Mouse (Mus musculus): Measurements from ENCODE around the gene Ccm2. TPM values are rescaled to one million over a fixed set of nuclear protein-coding genes. Genes with fewer than 3 reads are reported as not detected.

The Ccm2 gene
- polyA plus RNA-seq, 1 experiment from 2014 or later: 100 TPM

DNA sequence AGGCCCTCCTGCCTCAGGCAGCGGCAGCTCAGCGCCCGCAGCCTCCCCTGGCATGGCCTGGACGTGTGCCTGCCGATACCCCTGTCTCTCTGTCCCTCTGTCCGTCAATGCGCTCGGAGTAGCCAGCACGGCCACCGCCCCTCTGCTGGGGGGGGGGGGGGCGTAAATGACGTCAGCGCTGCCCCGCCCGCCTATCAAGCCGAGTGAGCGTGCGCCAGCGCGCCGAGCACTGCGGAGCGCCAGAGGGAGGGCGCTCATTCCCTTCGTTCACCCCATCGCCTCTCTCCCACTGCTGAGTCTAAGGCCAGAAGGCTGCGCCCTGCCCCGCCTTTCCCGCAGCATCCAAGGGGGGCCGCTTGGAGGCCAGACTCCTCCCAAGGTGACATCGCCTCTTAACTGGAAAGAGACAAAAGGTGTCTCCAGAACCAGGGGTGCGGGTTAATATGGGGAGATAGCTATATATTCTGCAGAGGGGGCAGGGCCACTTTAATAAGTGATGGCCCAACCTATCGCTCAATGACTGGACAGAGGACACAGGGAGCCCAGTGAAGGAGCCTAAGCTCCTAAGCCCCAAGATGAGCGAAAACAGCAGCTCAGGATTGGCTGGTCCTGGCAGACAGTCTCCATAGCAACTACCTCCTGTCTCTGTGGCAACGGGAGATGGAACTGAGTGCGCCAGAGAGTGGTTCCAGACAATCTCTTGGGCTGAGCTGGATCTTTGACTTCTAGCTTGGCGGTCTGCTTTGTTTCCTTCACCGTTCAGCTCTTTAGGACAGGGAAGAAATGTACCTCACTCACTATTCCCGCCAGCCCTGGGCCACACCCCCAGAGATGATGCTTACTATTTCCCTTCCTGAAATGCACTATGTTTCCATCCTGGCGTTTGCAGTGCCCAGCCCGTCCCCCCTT lies 59.1 kb downstream of the Ccm2 start, which contains the start of gene Nacad:
TSS of gene Nacad (minus strand) at position 563 of the 909 bp plus-strand sequence.
- Histone ChIP-seq H3K36me3 (peaks cover 5% of the 10 kb centered on the region), H3K4me2 (peak within 1 kb of the TSS; percentile 77), H3K4me1 (replicated peaks) (peaks cover 22% of the 10 kb centered on the region; the same call in 1 of the 2 replicates), H3K4me3 (replicated peaks) (peak within 1 kb of the TSS; percentile 45), H3K9ac (replicated peaks) (peak within 1 kb of the TSS; percentile 47), H3K9me3 (no peaks in the 10 kb centered on the region), H3K27me3 (peaks cover 56% of the 10 kb centered on the region), H3K27ac (no peak within 1 kb of the TSS)
- 6% methylated on average over 38 of the region's 41 CpGs for WGBS
- ATAC-seq (ENCODE audit: insufficient number of reproducible peaks, insufficient read depth, low FRiP score, low TSS enrichment, low read depth): peak; percentile 73

DNA sequence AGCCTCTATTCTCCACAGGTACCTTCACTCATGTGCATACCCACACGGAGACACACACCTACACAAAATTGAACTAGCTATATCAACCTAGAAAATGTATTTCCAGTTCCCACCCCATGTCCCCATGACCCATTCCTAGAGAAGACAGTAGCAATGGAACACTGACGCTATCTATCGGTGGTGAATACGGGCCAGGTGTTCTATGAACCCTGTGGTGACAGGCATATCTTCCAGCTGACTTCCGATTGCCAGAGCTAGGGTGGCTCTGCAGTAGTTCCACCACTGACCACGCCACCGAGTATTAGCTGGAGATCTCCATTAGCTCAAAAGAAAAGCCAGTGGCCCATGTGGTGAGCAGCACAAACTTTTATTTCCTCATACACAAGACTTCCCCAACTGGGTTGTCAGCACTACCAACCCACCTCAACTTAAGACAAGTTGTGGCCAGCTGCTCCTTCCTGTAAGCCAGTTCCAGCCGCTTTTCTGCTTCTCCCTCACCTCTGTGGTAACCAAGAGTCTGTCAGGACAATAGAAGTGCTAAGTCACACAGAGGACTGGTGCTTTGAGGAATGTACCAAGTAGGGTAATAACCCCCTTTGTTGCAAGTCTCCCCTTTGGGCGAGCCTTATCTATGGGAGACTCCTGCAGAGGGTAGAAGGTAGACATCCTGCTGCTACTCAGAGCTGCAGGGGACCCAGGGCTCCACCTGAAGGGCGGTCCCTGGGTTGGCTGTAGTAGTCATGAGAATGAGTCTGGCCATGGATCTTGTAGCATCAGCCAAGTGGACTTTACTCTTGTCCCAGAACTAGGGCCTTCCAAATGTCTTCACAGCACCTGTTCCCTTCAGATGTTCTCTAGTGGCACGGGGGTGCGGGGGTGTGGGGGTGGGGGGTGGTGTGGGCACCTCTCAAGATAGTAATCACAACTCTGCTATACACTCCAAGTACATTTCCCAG lies 68.8 kb downstream of the Ccm2 start:
- no peak overlapping the region for H3K27ac ChIP-seq
- H3K27me3 ChIP-seq: no peaks in the 10 kb centered on the region
- H3K9ac ChIP-seq (replicated peaks): no peak overlapping the region
- no peak overlapping the region for H3K4me2 ChIP-seq
- peaks cover 92% of the 10 kb centered on the region for H3K36me3 ChIP-seq
- no peaks in the 10 kb centered on the region for H3K4me1 ChIP-seq (replicated peaks)
- no peaks in the 10 kb centered on the region for H3K9me3 ChIP-seq
- 90% methylated on average over 12 of the region's 12 CpGs for WGBS
- H3K4me3 ChIP-seq (replicated peaks): no peak overlapping the region
- no peak for ATAC-seq (ENCODE audit: insufficient number of reproducible peaks, insufficient read depth, low FRiP score, low TSS enrichment, low read depth)

DNA sequence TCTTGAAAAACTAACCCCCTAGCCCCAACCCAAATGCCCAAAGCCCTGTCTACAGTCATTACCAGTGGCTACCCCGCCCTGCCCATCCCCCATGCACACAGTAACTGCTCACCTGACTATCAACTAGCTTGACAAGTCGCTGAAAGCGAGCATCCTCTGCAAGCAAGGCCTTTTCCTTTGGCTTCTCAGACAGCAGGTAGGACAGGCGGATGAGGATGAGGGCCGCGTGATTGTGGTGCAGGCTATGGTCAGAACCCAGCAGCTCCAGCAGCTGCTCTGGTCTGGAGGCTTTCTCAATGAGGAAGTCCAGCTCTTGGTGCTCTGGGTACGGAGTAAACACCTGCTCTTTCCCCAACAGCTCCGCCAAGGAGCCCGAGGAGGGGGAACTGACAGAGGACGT lies 77.0 kb downstream of the Ccm2 start:
- no peak for ATAC-seq (ENCODE audit: insufficient number of reproducible peaks, insufficient read depth, low FRiP score, low TSS enrichment, low read depth)
- H3K36me3 ChIP-seq: peaks cover 62% of the 10 kb centered on the region
- H3K9me3 ChIP-seq: no peaks in the 10 kb centered on the region
- no peak overlapping the region for H3K4me3 ChIP-seq (replicated peaks)
- 0 out of 2 replicates have a peak overlapping the region, but pooled peaks have one; percentile 72 for H3K4me2 ChIP-seq
- H3K4me1 ChIP-seq (replicated peaks): peaks cover 24% of the 10 kb centered on the region
- no peaks in the 10 kb centered on the region for H3K27me3 ChIP-seq
- 91% methylated on average over 10 of the region's 10 CpGs for WGBS
- H3K9ac ChIP-seq (replicated peaks): no peak overlapping the region
- no peak overlapping the region for H3K27ac ChIP-seq

DNA sequence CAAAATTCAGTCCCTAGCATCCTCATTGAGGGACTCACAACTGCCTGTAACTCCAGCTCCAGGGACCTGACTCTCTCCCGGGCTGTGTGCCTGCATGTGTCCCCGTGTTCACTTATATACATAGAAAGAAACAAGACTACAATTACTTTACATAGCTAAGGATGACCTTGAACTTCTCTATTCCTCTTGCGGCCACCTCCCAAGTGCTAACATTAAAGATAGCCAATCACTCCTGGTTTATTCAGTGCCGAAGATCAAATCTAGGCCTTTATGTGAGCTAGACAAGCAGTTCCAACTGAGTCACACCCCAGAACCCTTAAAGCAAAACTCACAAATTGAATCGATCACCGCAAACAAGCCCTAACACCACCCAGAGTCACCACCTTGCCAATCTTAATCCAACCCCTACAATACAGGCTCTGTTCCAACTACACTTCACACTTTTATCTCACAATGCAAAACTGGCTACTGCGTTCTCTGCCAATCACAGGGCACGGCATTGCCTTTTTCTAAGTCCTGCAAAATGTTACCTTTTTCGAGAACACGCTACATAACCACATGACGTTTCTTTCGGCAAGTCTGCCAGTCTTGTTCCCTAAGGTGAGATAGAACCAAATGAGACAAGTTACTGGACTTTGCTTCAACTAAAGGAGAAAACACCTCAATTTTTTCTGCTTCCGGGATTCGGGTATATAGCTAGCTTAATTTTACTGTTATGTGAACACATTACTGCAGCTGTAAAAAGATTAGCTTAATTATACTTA lies 78.1 kb downstream of the Ccm2 start:
- H3K4me2 ChIP-seq: peak overlapping the region; percentile 72
- no peaks in the 10 kb centered on the region for H3K9me3 ChIP-seq
- H3K27me3 ChIP-seq: no peaks in the 10 kb centered on the region
- peaks cover 24% of the 10 kb centered on the region for H3K4me1 ChIP-seq (replicated peaks)
- no peak overlapping the region for H3K27ac ChIP-seq
- ATAC-seq (ENCODE audit: insufficient number of reproducible peaks, insufficient read depth, low FRiP score, low TSS enrichment, low read depth): no peak
- H3K36me3 ChIP-seq: peaks cover 51% of the 10 kb centered on the region
- peak overlapping the region; percentile 72 for H3K4me3 ChIP-seq (replicated peaks)
- 69% methylated on average over 14 of the region's 14 CpGs for WGBS
- peak overlapping the region; percentile 73 for H3K9ac ChIP-seq (replicated peaks)

DNA sequence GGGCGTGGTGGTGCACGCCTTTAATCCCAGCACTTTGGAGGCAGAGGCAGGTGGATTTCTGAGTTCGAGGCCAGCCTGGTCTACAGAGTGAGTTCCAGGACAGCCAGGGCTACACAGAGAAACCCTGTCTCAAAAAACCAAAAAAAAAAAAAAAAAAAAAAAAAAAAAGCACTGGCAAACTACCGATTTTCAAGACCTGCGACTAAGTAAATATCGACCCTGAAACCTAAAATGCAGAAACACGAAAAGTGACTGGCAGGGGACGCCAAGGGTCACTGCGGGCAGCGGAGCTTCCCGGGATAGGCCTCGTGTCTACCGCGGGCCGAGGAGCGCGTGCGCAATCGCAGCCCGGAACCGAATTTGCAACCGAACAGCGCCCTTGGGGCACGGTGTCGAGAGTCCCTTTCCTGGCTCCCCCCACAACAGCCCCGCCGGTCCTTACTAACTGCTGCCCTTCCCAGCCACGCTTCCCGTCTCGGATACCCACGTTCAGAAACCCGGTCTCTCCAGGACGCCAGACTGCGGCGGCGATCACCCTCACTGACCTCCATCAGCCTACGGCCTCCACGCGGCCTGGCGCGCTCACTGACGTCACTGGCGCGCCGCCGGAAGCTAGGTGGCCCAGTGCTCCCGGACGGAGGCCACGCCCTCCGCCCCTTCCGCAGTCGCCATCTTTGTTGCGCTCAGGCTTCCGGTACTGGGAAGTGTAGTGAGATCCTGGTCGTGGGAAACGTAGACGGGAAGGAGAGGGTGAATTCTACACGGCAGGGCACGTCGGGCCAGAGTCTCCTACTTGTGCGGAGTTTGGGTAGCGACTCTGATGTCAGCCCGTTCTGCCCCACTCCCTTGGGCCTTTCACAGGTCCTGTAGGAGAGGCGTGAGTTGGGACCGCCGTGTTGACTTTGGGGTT lies 79.0 kb downstream of the Ccm2 start, which contains the start of gene Tbrg4:
TSS of gene Tbrg4 (minus strand) at position 590 of the 910 bp plus-strand sequence.
- Histone ChIP-seq H3K4me2 (peak within 1 kb of the TSS; percentile 72), H3K36me3 (peaks cover 41% of the 10 kb centered on the region), H3K4me1 (replicated peaks) (peaks cover 24% of the 10 kb centered on the region), H3K9ac (replicated peaks) (peak within 1 kb of the TSS; percentile 73), H3K9me3 (no peaks in the 10 kb centered on the region), H3K27ac (peak within 1 kb of the TSS; percentile 91), H3K27me3 (no peaks in the 10 kb centered on the region), H3K4me3 (replicated peaks) (peak within 1 kb of the TSS; percentile 72)
- peak; percentile 93 for ATAC-seq (ENCODE audit: insufficient number of reproducible peaks, insufficient read depth, low FRiP score, low TSS enrichment, low read depth)
- under 1% methylated on average over 66 of the region's 66 CpGs for WGBS

DNA sequence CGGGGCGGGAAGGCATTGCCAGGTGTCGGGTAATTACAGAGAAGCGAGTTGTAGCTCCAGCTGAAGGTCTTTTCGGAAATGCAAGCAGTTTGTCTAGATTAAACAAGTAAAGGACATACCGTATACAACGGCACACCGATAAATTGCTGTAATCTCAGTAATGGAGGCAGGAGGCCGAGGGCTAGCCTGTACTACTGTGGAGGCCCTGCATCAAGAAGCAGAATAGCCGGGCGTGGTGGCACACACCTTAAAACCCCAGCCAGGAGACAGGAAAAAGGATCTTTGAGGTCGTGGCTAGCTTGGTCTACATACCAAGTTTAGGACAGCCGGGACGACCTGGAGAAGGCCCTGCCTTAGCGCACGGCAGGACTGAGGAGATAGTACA lies 79.7 kb downstream of the Ccm2 start:
- Histone ChIP-seq H3K4me1 (replicated peaks) (peaks cover 24% of the 10 kb centered on the region), H3K27ac (peak overlapping the region; percentile 91), H3K36me3 (peaks cover 35% of the 10 kb centered on the region), H3K9me3 (no peaks in the 10 kb centered on the region), H3K4me3 (replicated peaks) (peak overlapping the region; percentile 72), H3K27me3 (no peaks in the 10 kb centered on the region), H3K9ac (replicated peaks) (peak overlapping the region; percentile 73), H3K4me2 (peak overlapping the region; percentile 72)
- 12% methylated on average over 16 of the region's 16 CpGs for WGBS
- peak; percentile 16; the same call in 1 of the 2 replicates for ATAC-seq (ENCODE audit: insufficient number of reproducible peaks, insufficient read depth, low FRiP score, low TSS enrichment, low read depth)

DNA sequence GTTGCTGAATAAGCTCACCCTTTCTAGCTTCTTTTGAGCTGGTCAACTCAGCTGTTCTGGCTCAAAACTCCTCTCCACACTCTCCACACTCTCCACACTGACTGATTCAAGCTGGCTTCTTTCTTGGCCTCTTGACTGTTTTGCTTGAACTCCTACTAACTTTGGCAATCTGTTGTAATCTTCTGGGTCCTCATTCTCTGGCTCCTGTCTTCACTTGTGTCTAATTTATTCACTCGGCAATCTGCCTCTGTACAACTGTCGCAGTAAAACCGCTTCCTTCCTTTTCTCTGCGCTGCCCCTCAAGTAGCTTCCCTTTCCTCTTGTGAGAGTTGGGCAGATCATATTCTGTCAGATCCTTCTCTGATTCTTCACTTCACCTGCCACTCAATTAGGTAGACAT lies 81.0 kb downstream of the Ccm2 start:
- Histone ChIP-seq H3K4me1 (replicated peaks) (peaks cover 24% of the 10 kb centered on the region), H3K4me3 (replicated peaks) (no peak overlapping the region), H3K9ac (replicated peaks) (no peak overlapping the region), H3K9me3 (no peaks in the 10 kb centered on the region), H3K27me3 (no peaks in the 10 kb centered on the region), H3K27ac (no peak overlapping the region), H3K36me3 (peaks cover 21% of the 10 kb centered on the region), H3K4me2 (no peak overlapping the region)
- 93% methylated on average over 4 of the region's 4 CpGs for WGBS
- ATAC-seq (ENCODE audit: insufficient number of reproducible peaks, insufficient read depth, low FRiP score, low TSS enrichment, low read depth): no peak

DNA sequence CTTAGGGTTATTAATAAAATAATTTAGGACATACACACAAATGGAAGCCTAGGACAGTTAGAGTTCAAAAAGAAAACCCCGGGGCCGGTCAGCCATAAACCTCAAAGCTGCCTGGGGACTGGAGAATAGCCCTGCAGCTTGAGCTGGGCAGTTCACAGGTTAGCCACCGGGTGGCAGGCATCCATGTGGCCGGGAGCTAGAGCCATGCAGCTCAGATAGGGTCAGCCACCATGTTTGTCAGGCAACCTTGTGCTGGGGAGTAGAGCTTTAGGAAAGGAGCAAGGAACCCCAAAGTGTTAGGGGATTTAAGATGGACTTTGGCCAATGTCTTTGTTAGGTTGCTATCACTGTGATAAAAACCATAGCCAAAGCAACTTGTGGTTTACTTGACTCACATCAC lies 81.9 kb downstream of the Ccm2 start:
- Histone ChIP-seq H3K36me3 (peaks cover 13% of the 10 kb centered on the region), H3K4me2 (no peak overlapping the region)

DNA sequence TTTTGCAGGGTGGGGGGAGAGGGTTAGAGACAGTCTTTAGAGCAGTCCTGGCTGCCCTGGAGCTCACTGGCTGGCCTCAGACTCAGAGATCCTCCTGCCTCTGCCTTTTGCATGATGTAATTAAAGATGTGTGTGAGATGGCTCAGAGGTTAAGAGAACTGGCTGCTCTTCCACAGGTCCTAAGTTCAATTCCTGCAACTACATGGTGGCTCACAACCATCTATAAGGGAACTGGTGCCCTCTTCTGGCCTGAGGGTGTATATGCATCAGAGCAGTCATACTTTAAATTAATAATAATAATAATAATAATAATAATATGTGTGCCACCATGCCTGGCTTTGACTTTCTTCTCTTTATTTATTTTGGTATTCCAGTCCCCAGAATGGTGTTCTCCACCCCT lies 83.0 kb downstream of the Ccm2 start:
- H3K27ac ChIP-seq: no peak overlapping the region
- H3K4me1 ChIP-seq (replicated peaks): peaks cover 11% of the 10 kb centered on the region
- H3K9me3 ChIP-seq: no peaks in the 10 kb centered on the region
- no peak for ATAC-seq (ENCODE audit: insufficient number of reproducible peaks, insufficient read depth, low FRiP score, low TSS enrichment, low read depth)
- H3K9ac ChIP-seq (replicated peaks): no peak overlapping the region
- H3K4me3 ChIP-seq (replicated peaks): no peak overlapping the region
- H3K27me3 ChIP-seq: no peaks in the 10 kb centered on the region
- no peak overlapping the region for H3K4me2 ChIP-seq
- H3K36me3 ChIP-seq: peaks cover 2% of the 10 kb centered on the region; the same call in 1 of the 2 replicates

More for the DNA sequence above, 81.9 kb downstream of the Ccm2 start:
- H3K9ac ChIP-seq (replicated peaks): no peak overlapping the region
- no peaks in the 10 kb centered on the region for H3K27me3 ChIP-seq
- H3K4me3 ChIP-seq (replicated peaks): no peak overlapping the region
- no peak overlapping the region for H3K27ac ChIP-seq
- WGBS: 33% methylated on average over 4 of the region's 4 CpGs
- no peaks in the 10 kb centered on the region for H3K9me3 ChIP-seq
- ATAC-seq (ENCODE audit: insufficient number of reproducible peaks, insufficient read depth, low FRiP score, low TSS enrichment, low read depth): no peak
- H3K4me1 ChIP-seq (replicated peaks): peaks cover 22% of the 10 kb centered on the region

DNA sequence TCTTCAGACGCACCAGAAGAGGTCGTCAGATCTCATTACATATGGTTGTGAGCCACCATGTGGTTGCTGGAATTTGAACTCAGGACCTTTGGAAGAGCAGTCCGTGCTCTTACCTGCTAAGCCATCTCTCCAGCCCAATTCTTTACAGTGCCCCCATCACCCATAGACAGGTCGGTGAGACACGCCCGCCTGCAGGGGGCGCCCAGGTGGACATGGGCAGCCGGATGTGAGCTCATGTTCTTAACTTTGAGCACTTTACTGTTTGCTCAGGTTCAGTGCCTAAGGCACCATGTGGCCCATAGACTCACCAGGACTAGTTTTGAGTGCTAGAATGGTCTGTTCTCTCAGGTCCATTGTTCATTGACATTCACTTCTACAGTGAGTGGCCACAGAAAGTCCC lies 89.5 kb downstream of the Ccm2 start:
- Histone ChIP-seq H3K9ac (replicated peaks) (no peak overlapping the region), H3K4me1 (replicated peaks) (no peaks in the 10 kb centered on the region), H3K27ac (no peak overlapping the region), H3K27me3 (no peaks in the 10 kb centered on the region), H3K4me2 (no peak overlapping the region), H3K4me3 (replicated peaks) (no peak overlapping the region), H3K9me3 (no peaks in the 10 kb centered on the region), H3K36me3 (no peaks in the 10 kb centered on the region)
- WGBS: 73% methylated on average over 8 of the region's 8 CpGs
- ATAC-seq (ENCODE audit: insufficient number of reproducible peaks, insufficient read depth, low FRiP score, low TSS enrichment, low read depth): no peak
